Mouse (Mus musculus): Measurements from ENCODE around the gene Ablim1.

The Ablim1 gene

GRCm38 (mm10) chr19:57013271-57013677 lies 301.4 kb downstream of the Ablim1 start:
- DNase-seq (ENCODE audit: low read depth, low spot score), result no peak

- DNase-seq (ENCODE audit: low read depth, low spot score), result no peak
Measured at GRCm38 (mm10) chr19:57012068-57012467, 302.7 kb downstream of the Ablim1 start.

GRCm38 (mm10) chr19:57010064-57010463 lies 304.7 kb downstream of the Ablim1 start:
- DNase-seq (ENCODE audit: low read depth, low spot score), result no peak

GRCm38 (mm10) chr19:57009653-57010052 lies 305.1 kb downstream of the Ablim1 start:
- no peak for DNase-seq (ENCODE audit: low read depth, low spot score)

- DNase-seq (ENCODE audit: low read depth, low spot score), result no peak
Measured at GRCm38 (mm10) chr19:57007781-57008710, 306.7 kb downstream of the Ablim1 start, which contains the start of gene Afap1l2. Gene Afap1l2 (minus strand): TSS chr19:57008228.

GRCm38 (mm10) chr19:57007291-57007690 lies 307.4 kb downstream of the Ablim1 start:
- no peak for DNase-seq (ENCODE audit: low read depth, low spot score)

GRCm38 (mm10) chr19:57006841-57007240 lies 307.9 kb downstream of the Ablim1 start:
- DNase-seq (ENCODE audit: low read depth, low spot score), result no peak

GRCm38 (mm10) chr19:57005062-57005461 lies 309.7 kb downstream of the Ablim1 start:
- DNase-seq (ENCODE audit: low read depth, low spot score), result no peak

- no peak for DNase-seq (ENCODE audit: low read depth, low spot score)
Measured at GRCm38 (mm10) chr19:57003460-57003810, 311.3 kb downstream of the Ablim1 start.

GRCm38 (mm10) chr19:57002741-57003459 lies 311.8 kb downstream of the Ablim1 start:
- no peak for DNase-seq (ENCODE audit: low read depth, low spot score)

- DNase-seq (ENCODE audit: low read depth, low spot score), result no peak
Measured at GRCm38 (mm10) chr19:57001926-57002325, 312.8 kb downstream of the Ablim1 start.

GRCm38 (mm10) chr19:57000592-57000991 lies 314.1 kb downstream of the Ablim1 start:
- DNase-seq (ENCODE audit: low read depth, low spot score), result no peak

GRCm38 (mm10) chr19:56999781-57000180 lies 314.9 kb downstream of the Ablim1 start:
- no peak for DNase-seq (ENCODE audit: low read depth, low spot score)

- no peak for DNase-seq (ENCODE audit: low read depth, low spot score)
Measured at GRCm38 (mm10) chr19:56998910-56999309, 315.8 kb downstream of the Ablim1 start.

- DNase-seq (ENCODE audit: low read depth, low spot score), result no peak
Measured at GRCm38 (mm10) chr19:56998331-56998730, 316.4 kb downstream of the Ablim1 start.

- DNase-seq (ENCODE audit: low read depth, low spot score), result no peak
Measured at GRCm38 (mm10) chr19:56997164-56997599, 317.5 kb downstream of the Ablim1 start.

- DNase-seq (ENCODE audit: low read depth, low spot score), result no peak
Measured at GRCm38 (mm10) chr19:56995441-56995840, 319.3 kb downstream of the Ablim1 start.

- DNase-seq (ENCODE audit: low read depth, low spot score), result no peak
Measured at GRCm38 (mm10) chr19:56994653-56995052, 320.1 kb downstream of the Ablim1 start.

GRCm38 (mm10) chr19:56993763-56994162 lies 321.0 kb downstream of the Ablim1 start:
- DNase-seq (ENCODE audit: low read depth, low spot score), result no peak

GRCm38 (mm10) chr19:56992978-56993545 lies 321.7 kb downstream of the Ablim1 start:
- DNase-seq (ENCODE audit: low read depth, low spot score), result no peak

- no peak for DNase-seq (ENCODE audit: low read depth, low spot score)
Measured at GRCm38 (mm10) chr19:56990367-56991111, 324.2 kb downstream of the Ablim1 start.
